Mouse (Mus musculus) spleen, adult 2 months (tissue): ENCODE data around the gene Ndufa12. TPM values are rescaled to one million over a fixed set of nuclear protein-coding genes. Genes with fewer than 3 reads are reported as not detected.
A peak's percentile ranks its signal among the peaks of the same experiment; 100 is the strongest.

Source experiments
- DNase-seq, 2 experiments: peaks; one replicate each; pipeline versions ENCODE4 v3.0.0 to v3.0.0-alpha.2; 2012 to 2021; ENCODE audit warnings: low spot score in 2 of 2, low read depth in 1 of 2
- H3K27ac ChIP-seq: fragments of 200-500 bp; 2 replicates; pipeline ENCODE4 v1.5.1; 2012; ENCODE audit warnings: low read length, inconsistent platforms; ENCODE audit not compliant: insufficient read depth
- H3K27me3 ChIP-seq: fragments of 200-500 bp; 2 replicates; pipeline ENCODE4 v1.6.1; 2012; ENCODE audit warnings: mild to moderate bottlenecking, moderate library complexity, low read length, inconsistent platforms; ENCODE audit not compliant: control insufficient read depth, insufficient read depth
- H3K36me3 ChIP-seq: fragments of 200-500 bp; 2 replicates; pipeline ENCODE4 v1.6.1; 2012; ENCODE audit warnings: mild to moderate bottlenecking, low read length, inconsistent platforms; ENCODE audit not compliant: control insufficient read depth, insufficient read depth
- H3K4me1 ChIP-seq: fragments of 200-500 bp; 2 replicates; pipeline ENCODE4 v1.6.1; 2011; ENCODE audit warnings: inconsistent platforms; ENCODE audit not compliant: control insufficient read depth, insufficient read depth, insufficient read length
- H3K4me3 ChIP-seq: fragments of 200-500 bp; 2 replicates; pipeline ENCODE4 v1.5.1; 2011; ENCODE audit warnings: mild to moderate bottlenecking, inconsistent platforms; ENCODE audit not compliant: insufficient read depth, insufficient read length; ENCODE audit errors: extremely low read depth
- CTCF ChIP-seq: fragments of 200-500 bp; IDR thresholded peaks from 2 replicates; pipeline ENCODE4 v1.5.1; 2011; ENCODE audit warnings: mild to moderate bottlenecking, inconsistent platforms; ENCODE audit not compliant: insufficient read depth, insufficient read length, insufficient replicate concordance; ENCODE audit errors: extremely low read depth
- POLR2A ChIP-seq: fragments of 200-500 bp; IDR thresholded peaks from 2 replicates; pipeline ENCODE4 v1.6.1; 2011; ENCODE audit warnings: low read depth, low read length, inconsistent platforms
- WGBS: fragments of 180-500 bp; shearing (Covaris S2); methylation state at CpG from one replicate; pipeline ENCODE4 v1.1.7; 2018; 5-methylcytosine and 5-hydroxymethylcytosine counted together
- polyA plus RNA-seq: library from polyadenylated mRNA; depleted of rRNA; stranded (reverse); fragments of >200 nt; gene quantifications from 2 replicates; pipeline ENCODE4 v1.2.3, GENCODE M21; 2012; rRNA removed

Gene Ndufa12
- 17.3 and 17.4 TPM in 2 replicates for polyA plus RNA-seq

DNA sequence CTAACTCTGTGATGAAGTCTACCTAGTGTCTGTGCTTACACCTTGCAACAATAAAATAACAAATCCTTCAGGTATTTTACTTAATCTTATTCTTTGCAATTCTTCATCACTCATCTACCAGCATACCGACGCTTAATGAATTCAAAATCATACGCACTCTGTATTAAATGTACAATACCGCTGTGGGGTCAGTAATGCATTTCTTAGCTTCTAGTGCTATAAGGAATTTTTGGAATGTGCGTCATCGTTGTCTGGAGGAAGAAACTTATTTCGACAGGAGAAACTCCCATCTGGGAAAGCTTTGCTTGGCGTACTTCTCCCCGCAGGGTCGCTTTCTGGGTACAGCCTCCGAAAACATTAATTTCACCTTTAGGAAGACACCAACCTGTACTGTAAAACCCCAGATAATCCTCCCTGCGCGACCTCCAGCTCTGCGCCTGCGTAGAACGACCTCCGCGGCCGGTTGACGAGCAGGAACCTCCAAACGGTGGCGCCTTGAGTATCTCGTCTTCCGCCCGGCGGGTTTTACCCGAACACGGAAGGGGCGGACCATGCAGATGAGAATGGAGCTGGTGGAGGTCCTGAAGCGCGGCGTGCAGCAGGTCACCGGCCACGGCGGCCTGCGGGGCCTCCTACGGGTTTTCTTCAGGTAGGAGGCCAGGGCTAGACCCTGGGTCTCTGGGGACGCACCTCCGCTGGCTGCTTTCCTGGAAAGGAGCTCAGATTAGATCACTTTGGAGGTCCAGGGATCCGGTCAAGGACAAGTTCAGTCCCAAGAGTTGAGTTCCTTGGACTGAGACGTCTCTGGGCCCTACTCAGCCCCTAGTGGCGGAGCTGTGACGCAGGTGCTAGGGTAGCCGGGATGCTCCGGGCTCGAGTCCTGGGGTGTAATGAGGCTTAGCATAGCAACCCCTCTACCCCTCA lies at the start of gene Ndufa12:
Gene Ndufa12, plus strand, starts transcription at position 239 of the 924 bp plus-strand sequence.
- peak; percentile 89 to 92 for DNase-seq
- Histone ChIP-seq H3K27me3 (no peaks in the 10 kb centered on the region), H3K4me1 (peaks cover 4% of the 10 kb centered on the region; the same call in 1 of the 2 replicates), H3K27ac (peak within 1 kb of the TSS; percentile 78), H3K4me3 (peak within 1 kb of the TSS; percentile 74), H3K36me3 (peaks cover 10% of the 10 kb centered on the region)
- under 1% methylated on average over 46 of the region's 46 CpGs for WGBS
- TF ChIP-seq POLR2A (peak; percentile 33), CTCF (peak; percentile 21; the same call in 1 of the 2 replicates)

DNA sequence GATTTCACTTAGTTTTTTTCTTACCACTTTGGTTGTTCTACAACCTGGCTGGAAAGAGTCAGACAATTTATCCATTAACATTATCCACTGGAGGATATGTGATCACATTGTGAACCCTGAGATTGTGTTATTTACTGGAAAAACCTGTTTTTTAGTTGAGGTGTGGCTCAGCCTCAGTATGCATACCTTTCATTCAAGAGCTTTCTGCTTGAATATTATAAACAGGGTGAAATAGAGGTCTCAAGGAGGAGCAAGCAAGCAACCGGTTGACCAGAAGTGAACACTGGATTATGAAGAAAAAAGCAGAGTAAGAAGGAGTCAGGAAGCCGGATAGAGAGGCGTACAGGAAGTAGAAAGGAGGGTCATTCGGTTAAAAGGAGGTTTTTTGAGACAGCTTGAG lies 47.0 kb upstream of the Ndufa12 start:
- TF ChIP-seq POLR2A (no peak), CTCF (no peak)

DNA sequence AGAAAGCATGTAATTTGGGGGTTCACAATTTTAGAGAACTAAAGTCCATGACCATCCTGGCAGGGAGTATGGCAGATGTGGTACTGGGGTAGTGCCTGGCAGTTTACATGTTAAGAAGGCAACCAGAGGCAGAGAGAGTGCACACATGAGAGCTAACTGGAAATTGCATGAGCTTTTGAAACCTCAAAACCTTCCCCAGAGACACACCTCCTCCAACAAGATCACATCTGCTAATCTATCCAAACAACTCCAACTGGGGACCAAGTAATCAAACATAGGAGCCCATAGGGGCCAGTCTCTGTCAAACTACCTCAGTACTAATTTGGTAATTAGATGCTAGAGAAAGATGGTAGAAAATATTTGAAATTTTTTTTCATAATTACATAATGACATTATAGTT lies 44.7 kb upstream of the Ndufa12 start:
- H3K36me3 ChIP-seq = peaks cover 5% of the 10 kb centered on the region; the same call in 1 of the 2 replicates
- TF ChIP-seq CTCF = no peak
- TF ChIP-seq POLR2A = no peak
- H3K27me3 ChIP-seq = no peaks in the 10 kb centered on the region
- DNase-seq = no peak
- no peak overlapping the region for H3K27ac ChIP-seq
- H3K4me3 ChIP-seq = no peak overlapping the region
- no peaks in the 10 kb centered on the region for H3K4me1 ChIP-seq

More for the DNA sequence above, 47.0 kb upstream of the Ndufa12 start:
- Histone ChIP-seq H3K36me3 (no peaks in the 10 kb centered on the region), H3K27ac (no peak overlapping the region), H3K4me1 (peaks cover 2% of the 10 kb centered on the region; the same call in 1 of the 2 replicates), H3K4me3 (no peak overlapping the region), H3K27me3 (no peaks in the 10 kb centered on the region)
- DNase-seq = no peak
- 73% methylated on average over 4 of the region's 4 CpGs for WGBS

DNA sequence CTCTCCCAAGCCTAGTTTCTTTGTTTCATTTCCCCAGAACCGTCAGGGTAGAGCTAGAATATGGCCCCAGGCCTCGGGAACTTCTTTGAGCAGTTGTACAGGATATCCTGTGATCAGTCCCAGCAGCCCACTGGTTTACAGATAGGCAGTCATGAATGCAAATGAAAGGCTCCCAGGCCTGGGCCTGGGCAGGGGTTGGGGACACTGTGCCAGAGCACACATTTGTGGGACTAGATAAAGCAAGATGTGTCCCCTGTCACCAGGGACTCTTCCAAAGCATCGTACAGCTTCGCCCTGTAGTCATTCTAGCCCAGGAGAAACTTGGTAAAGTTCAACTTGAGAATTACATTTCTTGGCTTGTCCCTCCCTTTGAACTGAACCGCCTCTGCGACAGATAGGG lies 39.6 kb upstream of the Ndufa12 start:
- peaks cover 13% of the 10 kb centered on the region for H3K36me3 ChIP-seq
- H3K4me1 ChIP-seq = no peaks in the 10 kb centered on the region
- no peak overlapping the region for H3K4me3 ChIP-seq
- TF ChIP-seq POLR2A (no peak), CTCF (no peak)
- no peaks in the 10 kb centered on the region for H3K27me3 ChIP-seq
- no peak for DNase-seq
- WGBS = 77% methylated on average over 6 of the region's 6 CpGs
- no peak overlapping the region for H3K27ac ChIP-seq

DNA sequence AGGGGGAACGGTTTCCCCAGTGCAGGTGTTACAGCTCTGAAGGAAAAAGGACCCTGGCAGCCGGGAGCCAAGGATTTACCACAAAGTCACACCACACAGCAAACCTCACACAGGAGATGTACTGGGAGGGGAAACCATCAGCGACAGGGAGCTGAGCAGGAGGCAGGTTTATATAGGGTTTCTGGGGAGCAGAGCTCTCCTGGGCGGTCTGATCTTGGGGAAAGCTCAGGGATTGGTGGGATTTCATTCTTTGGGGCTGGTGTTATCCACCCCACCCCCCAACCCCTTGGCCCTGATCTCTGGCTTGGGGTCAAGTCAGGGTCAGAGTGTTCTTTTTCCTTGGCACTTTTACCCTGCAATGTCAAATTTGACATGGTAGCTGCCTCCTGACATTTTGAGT lies 39.1 kb upstream of the Ndufa12 start:
- no peak overlapping the region for H3K4me3 ChIP-seq
- TF ChIP-seq POLR2A (no peak), CTCF (no peak)
- WGBS = 85% methylated on average over 4 of the region's 4 CpGs
- H3K36me3 ChIP-seq = peaks cover 13% of the 10 kb centered on the region
- H3K27ac ChIP-seq = no peak overlapping the region
- no peak for DNase-seq
- H3K27me3 ChIP-seq = no peaks in the 10 kb centered on the region
- no peaks in the 10 kb centered on the region for H3K4me1 ChIP-seq

DNA sequence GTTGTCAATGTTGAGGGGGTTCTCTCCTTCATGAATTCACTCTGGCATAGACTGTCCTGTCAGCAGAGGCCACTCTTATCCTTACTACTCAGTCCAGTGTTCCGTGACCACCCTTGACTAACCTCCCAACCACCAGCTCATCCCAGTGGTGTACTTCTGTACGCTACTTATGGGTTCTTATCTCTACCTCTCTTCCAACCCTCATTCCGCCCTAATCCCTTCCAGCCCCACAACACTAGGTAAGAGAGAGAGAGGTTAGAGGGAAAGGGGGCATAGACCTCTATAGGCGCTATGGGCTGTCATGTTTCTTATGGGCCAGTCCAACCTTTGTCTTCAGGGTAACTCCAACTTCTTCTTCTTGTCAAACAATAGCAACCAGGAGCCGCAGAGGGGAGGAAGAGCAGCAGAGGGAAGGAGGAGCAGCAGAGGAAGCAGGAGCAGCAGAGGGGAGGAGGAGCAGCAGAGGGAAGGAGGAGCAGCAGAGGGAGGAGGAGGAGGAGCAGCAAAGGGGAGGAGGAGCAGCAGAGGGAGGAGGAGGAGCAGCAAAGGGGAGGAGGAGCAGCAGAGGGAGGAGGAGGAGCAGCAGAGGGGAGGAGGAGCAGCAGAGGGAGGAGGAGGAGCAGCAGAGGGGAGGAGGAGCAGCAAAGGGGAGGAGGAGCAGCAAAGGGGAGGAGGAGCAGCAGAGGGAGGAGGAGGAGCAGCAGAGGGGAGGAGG lies 37.3 kb upstream of the Ndufa12 start:
- Histone ChIP-seq H3K27ac (no peak overlapping the region), H3K4me3 (no peak overlapping the region), H3K4me1 (no peaks in the 10 kb centered on the region), H3K27me3 (no peaks in the 10 kb centered on the region), H3K36me3 (peaks cover 17% of the 10 kb centered on the region)
- DNase-seq = no peak
- TF ChIP-seq CTCF (no peak), POLR2A (no peak)
- 92% methylated on average over 5 of the region's 5 CpGs for whole genome bisulfite sequencing
